Mouse (Mus musculus) hindbrain, embryonic 16.5 days (tissue): Measurements from ENCODE around the gene Ap1s3. TPM values are rescaled to one million over a fixed set of nuclear protein-coding genes. Genes with fewer than 3 reads are reported as not detected.

Experiments
- ATAC-seq: fragments of 200-750 bp; cut with Nextera tagmentation; 2 replicates; pipeline ENCODE4 v1.8.0; 2017; ENCODE audit warnings: moderate TSS enrichment, moderate library complexity
- H3K27ac ChIP-seq: fragments of 300-500 bp; sonication (generic); 2 replicates; pipeline ENCODE4 v1.5.1; 2014; ENCODE audit warnings: low read depth, mild to moderate bottlenecking, control low read depth, low read length, moderate library complexity
- H3K27me3 ChIP-seq: fragments of 300-500 bp; sonication (generic); replicated peaks from 2 replicates; pipeline ENCODE4 v1.6.1; 2014; ENCODE audit warnings: low read length; ENCODE audit not compliant: control insufficient read depth, insufficient read depth
- H3K36me3 ChIP-seq: fragments of 300-500 bp; sonication (generic); 2 replicates; pipeline ENCODE4 v1.6.1; 2014; ENCODE audit warnings: mild to moderate bottlenecking, low read length, moderate library complexity, mixed read lengths; ENCODE audit not compliant: control insufficient read depth, insufficient read depth
- H3K4me1 ChIP-seq: fragments of 300-500 bp; sonication (generic); 2 replicates; pipeline ENCODE4 v1.6.1; 2014; ENCODE audit warnings: low read depth, low read length; ENCODE audit not compliant: control insufficient read depth, insufficient read depth
- H3K4me2 ChIP-seq: fragments of 300-500 bp; sonication (generic); 2 replicates; pipeline ENCODE4 v1.6.1; 2014; ENCODE audit warnings: mild to moderate bottlenecking, low read length, control low read depth, moderate library complexity
- H3K4me3 ChIP-seq: fragments of 300-500 bp; sonication (generic); 2 replicates; pipeline ENCODE4 v1.5.1; 2014; ENCODE audit warnings: mild to moderate bottlenecking, low read length, control low read depth, moderate library complexity
- H3K9ac ChIP-seq: fragments of 300-500 bp; sonication (generic); 2 replicates; pipeline ENCODE4 v1.6.1; 2014; ENCODE audit warnings: low read depth, mild to moderate bottlenecking, control low read depth, low read length, moderate library complexity
- H3K9me3 ChIP-seq: fragments of 300-500 bp; sonication (generic); 2 replicates; pipeline ENCODE4 v1.6.1; 2014; ENCODE audit warnings: mild to moderate bottlenecking, low read length, moderate library complexity; ENCODE audit not compliant: control insufficient read depth
- WGBS: fragments of 180-500 bp; shearing (Covaris S2); extraction: QIAGEN DNeasy Blood & Tissue Kit; methylation state at CpG from one replicate; pipeline ENCODE4 v1.1.7; 2014; 5-methylcytosine and 5-hydroxymethylcytosine counted together
- polyA plus RNA-seq: library from polyadenylated mRNA; unstranded; fragments of >200 nt; fragmentation: Nextera tagmentation; extraction: Ambion mirVana; gene quantifications from 2 replicates; pipeline ENCODE4 v1.2.1, GENCODE M21; 2015

Ap1s3 gene
- polyA plus RNA-seq, 1 experiment from 2014 or later = 0.16 TPM

- Histone ChIP-seq H3K27ac (no peak overlapping the region), H3K4me1 (no peaks in the 10 kb centered on the region), H3K36me3 (peaks cover 13% of the 10 kb centered on the region; the same call in 1 of the 2 replicates), H3K4me3 (no peak overlapping the region), H3K4me2 (no peak overlapping the region), H3K27me3 (no peaks in the 10 kb centered on the region), H3K9me3 (no peaks in the 10 kb centered on the region), H3K9ac (no peak overlapping the region)
- WGBS = 88% methylated on average over 2 of the region's 2 CpGs
- ATAC-seq = no peak
These were observed 32.9 kb upstream of the Ap1s3 start for GRCm38 (mm10) chr1:79704672-79705071.

GRCm38 (mm10) chr1:79703520-79703919 is 31.7 kb upstream of the Ap1s3 start:
- Histone ChIP-seq H3K4me1 (no peaks in the 10 kb centered on the region), H3K9me3 (no peaks in the 10 kb centered on the region), H3K4me2 (no peak overlapping the region), H3K4me3 (no peak overlapping the region), H3K9ac (no peak overlapping the region), H3K27ac (no peak overlapping the region), H3K36me3 (peaks cover 13% of the 10 kb centered on the region; the same call in 1 of the 2 replicates), H3K27me3 (no peaks in the 10 kb centered on the region)
- WGBS = 86% methylated on average over 8 of the region's 8 CpGs
- ATAC-seq = no peak

GRCm38 (mm10) chr1:79698506-79698905 is 26.7 kb upstream of the Ap1s3 start:
- H3K9me3 ChIP-seq = no peaks in the 10 kb centered on the region
- peaks cover 4% of the 10 kb centered on the region for H3K4me1 ChIP-seq
- WGBS = 73% methylated on average over 2 of the region's 2 CpGs
- H3K36me3 ChIP-seq = 0 out of 2 replicates have a peak, but pooled peaks cover 3% of the 10 kb centered on the region
- H3K4me3 ChIP-seq = no peak overlapping the region
- no peak overlapping the region for H3K4me2 ChIP-seq
- H3K27me3 ChIP-seq = no peaks in the 10 kb centered on the region
- no peak overlapping the region for H3K9ac ChIP-seq
- ATAC-seq = no peak
- H3K27ac ChIP-seq = no peak overlapping the region

DNA sequence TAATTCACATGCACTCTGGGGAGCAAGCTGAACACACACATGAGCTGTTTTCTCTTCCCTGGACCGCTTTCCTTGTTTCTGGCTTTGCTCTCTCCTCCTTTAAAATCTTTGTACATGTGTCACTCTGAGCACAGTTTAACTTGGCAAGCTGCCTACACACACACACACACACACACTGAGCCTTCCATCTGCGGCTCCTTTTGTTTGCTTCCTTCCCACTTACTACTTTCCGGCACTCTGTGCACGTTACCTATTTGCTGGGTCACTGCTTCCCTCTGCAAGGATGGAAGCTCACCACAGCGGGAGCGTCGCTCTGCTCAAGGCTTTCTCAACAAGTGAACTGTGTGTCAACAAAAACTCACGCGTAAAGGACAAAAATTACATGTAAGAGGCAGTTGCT is 25.6 kb upstream of the Ap1s3 start:
- WGBS = 16% methylated on average over 9 of the region's 9 CpGs

GRCm38 (mm10) chr1:79696933-79697332 is 25.2 kb upstream of the Ap1s3 start:
- peak; percentile 49; the same call in 1 of the 2 replicates for ATAC-seq
- H3K27ac ChIP-seq = no peak overlapping the region
- WGBS = 48% methylated on average over 5 of the region's 5 CpGs

More for the DNA sequence above, 25.6 kb upstream of the Ap1s3 start:
- Histone ChIP-seq H3K4me1 (peaks cover 4% of the 10 kb centered on the region), H3K27me3 (no peaks in the 10 kb centered on the region), H3K27ac (no peak overlapping the region), H3K36me3 (no peaks in the 10 kb centered on the region), H3K9me3 (no peaks in the 10 kb centered on the region), H3K9ac (no peak overlapping the region), H3K4me2 (no peak overlapping the region), H3K4me3 (no peak overlapping the region)
- peak; percentile 84 for ATAC-seq

DNA sequence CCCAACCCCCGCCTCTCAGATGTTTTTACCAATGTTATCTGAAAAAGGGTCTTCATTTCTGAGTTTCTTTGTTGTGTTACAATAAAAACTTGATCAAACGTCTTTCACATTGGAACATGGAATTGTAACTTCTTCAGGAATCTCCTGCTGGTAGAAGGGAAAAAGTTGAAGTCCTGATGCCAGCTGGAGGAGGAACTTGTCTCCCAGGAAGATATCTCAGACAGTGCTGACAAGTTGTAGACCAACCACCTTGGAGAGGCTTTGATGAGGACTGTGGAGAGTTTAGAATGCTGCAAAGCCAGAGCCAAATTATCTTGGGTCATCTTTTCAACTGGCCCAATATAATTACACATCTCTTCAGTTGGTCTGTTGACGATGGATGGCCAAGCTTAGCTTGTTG is 20.7 kb upstream of the Ap1s3 start:
- no peak overlapping the region for H3K9ac ChIP-seq
- no peak overlapping the region for H3K4me2 ChIP-seq
- H3K36me3 ChIP-seq = no peaks in the 10 kb centered on the region
- H3K27ac ChIP-seq = no peak overlapping the region
- no peak for ATAC-seq
- H3K9me3 ChIP-seq = peaks cover 3% of the 10 kb centered on the region; the same call in 1 of the 2 replicates
- H3K4me1 ChIP-seq = peaks cover 3% of the 10 kb centered on the region
- H3K27me3 ChIP-seq = no peaks in the 10 kb centered on the region
- 93% methylated on average over 3 of the region's 3 CpGs for WGBS
- no peak overlapping the region for H3K4me3 ChIP-seq

More at GRCm38 (mm10) chr1:79696933-79697332, 25.2 kb upstream of the Ap1s3 start:
- Histone ChIP-seq H3K4me3 (no peak overlapping the region), H3K36me3 (no peaks in the 10 kb centered on the region), H3K4me1 (peaks cover 4% of the 10 kb centered on the region), H3K4me2 (no peak overlapping the region), H3K9me3 (no peaks in the 10 kb centered on the region), H3K27me3 (no peaks in the 10 kb centered on the region), H3K9ac (no peak overlapping the region)

DNA sequence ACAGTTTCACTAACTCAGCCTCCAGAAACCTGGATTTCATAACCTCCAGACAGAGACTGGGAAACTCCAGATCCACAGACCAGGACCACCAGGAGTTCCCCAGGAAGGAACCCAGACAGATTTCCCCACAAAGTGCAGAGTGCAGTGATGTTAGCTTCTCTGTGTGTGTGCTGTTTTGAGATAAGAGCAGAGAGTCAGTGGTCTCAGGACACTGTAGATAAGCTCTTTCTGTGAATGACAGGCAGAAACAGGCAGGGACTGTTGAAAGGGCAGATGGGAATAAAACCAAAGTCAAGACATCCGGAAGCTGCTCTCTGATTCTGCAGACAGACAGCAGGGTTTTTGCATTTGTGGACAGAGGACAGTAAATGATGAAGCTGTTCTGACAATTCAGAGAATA is 15.5 kb upstream of the Ap1s3 start:
- H3K9ac ChIP-seq = no peak overlapping the region
- no peak overlapping the region for H3K27ac ChIP-seq
- ATAC-seq = no peak
- no peak overlapping the region for H3K4me2 ChIP-seq
- H3K4me3 ChIP-seq = no peak overlapping the region
- 87% methylated on average over 1 of the region's 1 CpGs for WGBS
- no peaks in the 10 kb centered on the region for H3K27me3 ChIP-seq
- H3K9me3 ChIP-seq = peaks cover 3% of the 10 kb centered on the region; the same call in 1 of the 2 replicates
- H3K4me1 ChIP-seq = no peaks in the 10 kb centered on the region
- no peaks in the 10 kb centered on the region for H3K36me3 ChIP-seq

GRCm38 (mm10) chr1:79684027-79684426 is 12.3 kb upstream of the Ap1s3 start:
- no peak for ATAC-seq
- Histone ChIP-seq H3K9ac (no peak overlapping the region), H3K4me2 (no peak overlapping the region), H3K36me3 (no peaks in the 10 kb centered on the region), H3K27me3 (no peaks in the 10 kb centered on the region), H3K4me3 (no peak overlapping the region), H3K4me1 (no peaks in the 10 kb centered on the region), H3K9me3 (no peaks in the 10 kb centered on the region; the same call in 1 of the 2 replicates), H3K27ac (no peak overlapping the region)

- Histone ChIP-seq H3K36me3 (no peaks in the 10 kb centered on the region), H3K27me3 (no peaks in the 10 kb centered on the region), H3K4me3 (no peak overlapping the region), H3K27ac (no peak overlapping the region), H3K9ac (no peak overlapping the region), H3K9me3 (no peaks in the 10 kb centered on the region; the same call in 1 of the 2 replicates), H3K4me1 (no peaks in the 10 kb centered on the region), H3K4me2 (no peak overlapping the region)
- WGBS = 15% methylated on average over 5 of the region's 5 CpGs
- ATAC-seq = no peak
These were observed 11.2 kb upstream of the Ap1s3 start for GRCm38 (mm10) chr1:79682936-79683335.

DNA sequence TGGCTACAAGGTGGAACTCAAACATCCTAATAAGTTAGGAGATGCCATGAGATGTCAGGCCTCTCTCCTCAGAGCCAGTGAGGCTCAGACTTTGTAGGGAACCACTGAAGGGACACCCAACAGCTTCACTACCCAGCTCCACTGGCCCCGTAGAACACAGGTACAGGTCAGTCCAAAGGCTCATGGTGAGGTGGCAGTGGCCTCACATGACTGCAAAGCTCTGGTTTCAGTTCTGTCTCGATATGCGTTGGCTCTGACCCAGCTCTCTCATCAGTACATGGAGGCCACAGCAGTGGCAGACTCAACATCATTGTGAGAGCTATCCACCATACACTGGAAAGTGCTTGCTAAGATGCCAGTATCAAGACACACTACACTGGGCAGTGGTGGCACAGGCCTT is 9.0 kb upstream of the Ap1s3 start:
- Histone ChIP-seq H3K4me3 (no peak overlapping the region), H3K36me3 (no peaks in the 10 kb centered on the region), H3K4me2 (no peak overlapping the region), H3K9me3 (no peaks in the 10 kb centered on the region), H3K9ac (no peak overlapping the region), H3K4me1 (no peaks in the 10 kb centered on the region), H3K27me3 (no peaks in the 10 kb centered on the region), H3K27ac (no peak overlapping the region)
- WGBS = 95% methylated on average over 3 of the region's 3 CpGs
- ATAC-seq = no peak
